Mouse (Mus musculus) forebrain, embryonic 12.5 days (tissue): Measurements from ENCODE around the gene Olfr1532-ps1. TPM values are rescaled to one million over a fixed set of nuclear protein-coding genes. Genes with fewer than 3 reads are reported as not detected.
"Not testable (repeated sequence)": the region's sequence is repeated elsewhere in the genome, so short reads cannot be mapped to it uniquely, and the experiment has no call there.

Experiments
- ATAC-seq: fragments of 200-750 bp; cut with Nextera tagmentation; 2 replicates; pipeline ENCODE4 v1.8.0; 2017; ENCODE audit warnings: moderate TSS enrichment; ENCODE audit not compliant: low FRiP score
- H3K27ac ChIP-seq: fragments of 300-500 bp; sonication (generic); 2 replicates; pipeline ENCODE4 v1.5.1; 2016; ENCODE audit warnings: mild to moderate bottlenecking
- H3K27me3 ChIP-seq: fragments of 300-500 bp; sonication (generic); 2 replicates; pipeline ENCODE4 v1.6.1; 2016; ENCODE audit warnings: mild to moderate bottlenecking
- H3K36me3 ChIP-seq: fragments of 300-500 bp; sonication (generic); replicated peaks from 2 replicates; pipeline ENCODE4 v1.6.1; 2016; ENCODE audit warnings: mild to moderate bottlenecking
- H3K4me1 ChIP-seq: fragments of 300-500 bp; sonication (generic); 2 replicates; pipeline ENCODE4 v1.6.1; 2016
- H3K4me2 ChIP-seq: fragments of 300-500 bp; sonication (generic); 2 replicates; pipeline ENCODE4 v1.6.1; 2016; ENCODE audit warnings: mild to moderate bottlenecking, moderate library complexity
- H3K4me3 ChIP-seq: fragments of 300-500 bp; sonication (generic); replicated peaks from 2 replicates; pipeline ENCODE4 v1.5.1; 2016; ENCODE audit warnings: mild to moderate bottlenecking
- H3K9ac ChIP-seq: fragments of 300-500 bp; sonication (generic); 2 replicates; pipeline ENCODE4 v1.6.1; 2016; ENCODE audit warnings: mild to moderate bottlenecking
- H3K9me3 ChIP-seq: fragments of 300-500 bp; sonication (generic); 2 replicates; pipeline ENCODE4 v1.6.1; 2016
- WGBS: fragments of 180-500 bp; shearing (Covaris S2); methylation state at CpG from one replicate; pipeline ENCODE4 v1.1.7; 2016; 5-methylcytosine and 5-hydroxymethylcytosine counted together
- polyA plus RNA-seq: library from polyadenylated mRNA; unstranded; fragments of >200 nt; fragmentation: Nextera tagmentation; extraction: Ambion mirVana; gene quantifications from 2 replicates; pipeline ENCODE4 v1.2.1, GENCODE M21; 2016

The Olfr1532-ps1 gene
- not detected in 2 replicates for polyA plus RNA-seq

DNA sequence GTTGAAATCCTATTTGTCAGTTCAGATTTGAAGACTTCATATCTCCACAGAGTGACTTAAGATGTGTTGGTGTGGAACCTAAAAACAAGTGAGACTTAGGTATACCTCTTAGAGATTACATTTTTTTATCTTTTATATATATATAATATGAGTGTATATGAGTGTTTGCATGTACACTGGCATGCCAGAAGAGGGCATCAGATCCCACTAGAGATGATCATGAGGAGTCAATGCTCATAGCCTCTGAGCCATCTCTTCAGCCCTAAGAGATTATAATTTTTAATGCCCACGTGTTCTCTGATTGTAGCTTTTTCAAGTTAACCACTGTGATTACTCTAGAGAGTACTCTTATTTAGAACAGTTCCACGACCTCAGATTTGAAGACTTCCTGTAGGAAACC lies at the start of gene Olfr1532-ps1:
Olfr1532-ps1 (plus strand) TSS at position 326 of the 400 bp plus-strand sequence.
- H3K4me2 ChIP-seq: no peak within 1 kb of the TSS
- no peaks in the 10 kb centered on the region for H3K9me3 ChIP-seq
- no peaks in the 10 kb centered on the region for H3K36me3 ChIP-seq
- no peak for ATAC-seq
- no peaks in the 10 kb centered on the region for H3K27me3 ChIP-seq
- H3K9ac ChIP-seq: no peak within 1 kb of the TSS
- H3K4me1 ChIP-seq: no peaks in the 10 kb centered on the region
- WGBS: 69% methylated on average over 2 of the region's 2 CpGs
- H3K27ac ChIP-seq: no peak within 1 kb of the TSS
- no peak within 1 kb of the TSS for H3K4me3 ChIP-seq

DNA sequence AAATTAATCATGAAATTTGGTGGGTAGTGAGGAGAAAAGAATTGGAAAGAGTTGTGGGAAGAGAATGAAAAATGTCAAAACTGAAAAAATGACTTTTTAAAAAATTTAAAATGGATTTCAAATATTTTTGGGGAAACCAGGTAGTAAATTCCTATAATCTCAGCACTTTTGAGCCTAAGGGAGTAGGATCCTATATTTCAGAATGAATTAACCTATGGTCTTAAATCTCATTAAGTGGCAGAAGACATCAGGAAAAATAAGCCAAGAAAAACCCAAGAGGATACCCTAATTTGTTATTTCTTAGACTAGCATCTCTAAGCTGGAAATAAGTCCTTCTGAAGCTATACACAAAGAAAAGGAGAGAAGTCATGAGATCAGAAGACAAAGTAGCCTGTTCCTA lies 44.9 kb upstream of the Olfr1532-ps1 start, which contains the start of gene Olfr704:
Olfr704 (plus strand) TSS at position 301 of the 400 bp plus-strand sequence.
- no peaks in the 10 kb centered on the region for H3K36me3 ChIP-seq
- ATAC-seq: no peak
- H3K9ac ChIP-seq: no peak within 1 kb of the TSS
- H3K27ac ChIP-seq: no peak within 1 kb of the TSS
- H3K4me1 ChIP-seq: no peaks in the 10 kb centered on the region
- no peaks in the 10 kb centered on the region for H3K9me3 ChIP-seq
- no peaks in the 10 kb centered on the region for H3K27me3 ChIP-seq
- H3K4me3 ChIP-seq: no peak within 1 kb of the TSS
- no peak within 1 kb of the TSS for H3K4me2 ChIP-seq

DNA sequence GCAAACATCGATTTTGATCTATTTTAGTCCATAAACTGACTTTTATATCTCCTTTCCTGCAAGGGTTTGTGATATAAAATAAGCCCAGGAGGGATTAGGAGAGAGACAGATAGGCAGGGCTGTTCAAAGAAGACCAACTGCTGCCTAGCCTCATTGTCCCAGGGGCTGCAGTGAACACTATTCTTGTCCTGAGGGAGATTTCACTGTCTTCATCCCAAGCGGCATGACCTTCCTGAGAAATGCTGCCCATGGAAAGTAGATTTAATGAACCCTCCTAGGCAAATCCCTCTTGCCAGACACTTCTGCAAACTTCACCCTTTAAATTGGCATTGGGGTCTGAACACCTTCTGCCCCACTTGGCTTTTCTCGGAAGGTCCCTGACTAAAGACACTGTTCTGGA lies 31.0 kb upstream of the Olfr1532-ps1 start, which contains the start of gene Olfr705:
Olfr705 (minus strand) TSS at position 101 of the 400 bp plus-strand sequence.
- no peaks in the 10 kb centered on the region for H3K4me1 ChIP-seq
- no peaks in the 10 kb centered on the region for H3K27me3 ChIP-seq
- no peak within 1 kb of the TSS for H3K27ac ChIP-seq
- no peak within 1 kb of the TSS for H3K9ac ChIP-seq
- no peak within 1 kb of the TSS for H3K4me2 ChIP-seq
- WGBS: 76% methylated on average over 3 of the region's 3 CpGs
- no peak for ATAC-seq
- H3K4me3 ChIP-seq: no peak within 1 kb of the TSS
- no peaks in the 10 kb centered on the region for H3K36me3 ChIP-seq
- H3K9me3 ChIP-seq: no peaks in the 10 kb centered on the region

DNA sequence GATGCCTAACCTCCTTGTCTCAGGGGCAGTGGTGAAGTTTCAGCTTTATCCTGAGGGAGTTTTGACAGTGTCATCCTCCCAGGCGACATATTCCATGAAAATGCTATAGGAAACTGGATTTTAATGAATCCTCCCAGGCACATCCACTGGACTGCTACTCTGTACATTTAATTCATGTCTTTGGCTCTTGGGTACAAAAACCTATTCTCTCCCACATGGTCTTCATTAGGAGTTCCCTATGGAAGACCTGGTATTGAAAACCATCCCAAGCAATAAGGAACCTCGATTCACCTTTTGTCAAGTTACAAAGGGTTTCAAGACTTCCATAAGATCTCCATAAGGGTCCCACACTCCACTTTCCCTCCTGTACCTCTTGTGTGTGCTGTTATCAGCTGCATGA lies 19.7 kb upstream of the Olfr1532-ps1 start, which contains the start of gene Olfr706:
Olfr706 (minus strand) TSS at position 101 of the 400 bp plus-strand sequence.
- H3K4me2 ChIP-seq: no peak within 1 kb of the TSS
- no peaks in the 10 kb centered on the region for H3K4me1 ChIP-seq
- WGBS: 86% methylated on average over 2 of the region's 2 CpGs
- H3K27ac ChIP-seq: no peak within 1 kb of the TSS
- H3K36me3 ChIP-seq: no peaks in the 10 kb centered on the region
- no peak within 1 kb of the TSS for H3K9ac ChIP-seq
- no peak for ATAC-seq
- no peak within 1 kb of the TSS for H3K4me3 ChIP-seq
- H3K9me3 ChIP-seq: no peaks in the 10 kb centered on the region
- H3K27me3 ChIP-seq: no peaks in the 10 kb centered on the region

DNA sequence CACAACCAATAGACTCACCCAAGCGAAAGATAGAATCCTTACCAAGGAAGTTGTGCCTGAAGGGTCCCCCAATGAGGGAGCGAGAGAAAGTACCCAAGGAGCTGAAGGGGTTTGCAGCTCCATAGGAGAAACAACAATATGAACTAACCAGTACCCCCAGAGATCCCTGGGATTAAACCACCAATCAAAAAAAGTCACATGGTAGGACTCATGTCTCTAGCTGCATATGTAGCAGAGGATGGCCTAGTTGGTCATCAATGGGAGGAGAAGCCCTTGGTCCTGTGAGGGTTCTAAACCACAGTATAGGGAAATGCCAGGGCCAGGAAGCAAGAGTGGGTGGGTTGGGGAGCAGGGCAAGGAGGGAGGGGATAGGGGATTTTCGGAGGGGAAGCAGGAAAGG lies 6.7 kb upstream of the Olfr1532-ps1 start, which contains the start of gene Olfr707:
Olfr707 (minus strand) TSS at position 101 of the 400 bp plus-strand sequence.
- H3K36me3 ChIP-seq, H3K9me3 ChIP-seq, H3K4me3 ChIP-seq, ATAC-seq, H3K4me2 ChIP-seq, H3K27ac ChIP-seq, H3K4me1 ChIP-seq, H3K27me3 ChIP-seq, H3K9ac ChIP-seq: not testable (repeated sequence)
- WGBS: 88% methylated on average over 3 of the region's 3 CpGs

DNA sequence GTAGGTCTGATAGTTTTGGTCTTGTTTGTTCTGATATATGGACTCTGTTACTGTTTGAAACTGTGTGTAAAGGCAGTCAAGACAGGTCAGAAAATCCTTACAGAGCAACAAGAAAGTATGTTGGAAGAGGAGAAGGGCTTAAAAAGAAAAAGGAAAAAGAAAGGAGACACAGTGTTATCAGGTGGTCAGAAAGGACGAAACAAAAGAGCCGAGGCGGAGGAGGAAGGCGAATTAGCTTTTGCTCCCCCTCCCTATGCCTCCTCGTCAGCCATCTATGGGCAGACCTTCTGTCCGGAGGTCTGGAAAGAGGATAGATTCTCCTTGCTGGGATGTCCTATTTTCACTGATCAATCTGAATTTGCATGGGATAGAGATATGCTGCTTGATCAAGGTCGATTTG lies 13.2 kb downstream of the Olfr1532-ps1 start:
- H3K36me3 ChIP-seq: not testable (repeated sequence)

DNA sequence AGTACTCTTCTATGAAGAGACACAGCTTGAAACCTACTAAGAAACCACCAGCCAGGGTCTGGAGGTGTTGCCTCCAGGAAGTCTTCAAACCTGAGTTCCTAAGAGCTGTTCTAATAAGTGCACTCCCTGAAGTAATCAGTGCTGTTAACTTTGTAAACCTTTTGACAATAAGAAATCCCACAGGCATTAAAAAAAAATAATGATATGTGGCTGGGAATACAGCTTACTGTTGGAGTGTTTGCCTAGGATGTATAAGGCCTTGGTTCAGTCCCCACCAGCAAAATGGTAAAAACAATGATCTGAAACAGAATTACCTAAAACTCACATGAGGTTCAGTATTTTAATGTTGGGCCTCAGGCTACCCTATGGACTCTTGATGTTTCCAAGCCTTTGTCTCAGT lies 24.3 kb downstream of the Olfr1532-ps1 start, which contains the start of gene Olfr709-ps1:
Olfr709-ps1 (minus strand) TSS at position 101 of the 400 bp plus-strand sequence.
- Histone ChIP-seq H3K27ac (no peak within 1 kb of the TSS), H3K4me3 (no peak within 1 kb of the TSS), H3K9ac (no peak within 1 kb of the TSS), H3K4me1 (no peaks in the 10 kb centered on the region), H3K36me3 (no peaks in the 10 kb centered on the region), H3K27me3 (no peaks in the 10 kb centered on the region), H3K4me2 (no peak within 1 kb of the TSS), H3K9me3 (no peaks in the 10 kb centered on the region)
- no peak for ATAC-seq

More for the DNA sequence above, 13.2 kb downstream of the Olfr1532-ps1 start:
- ATAC-seq, H3K4me3 ChIP-seq, H3K9me3 ChIP-seq, H3K9ac ChIP-seq, H3K27ac ChIP-seq, H3K4me2 ChIP-seq, H3K4me1 ChIP-seq, H3K27me3 ChIP-seq: not testable (repeated sequence)
- 87% methylated on average over 7 of the region's 7 CpGs for WGBS

DNA sequence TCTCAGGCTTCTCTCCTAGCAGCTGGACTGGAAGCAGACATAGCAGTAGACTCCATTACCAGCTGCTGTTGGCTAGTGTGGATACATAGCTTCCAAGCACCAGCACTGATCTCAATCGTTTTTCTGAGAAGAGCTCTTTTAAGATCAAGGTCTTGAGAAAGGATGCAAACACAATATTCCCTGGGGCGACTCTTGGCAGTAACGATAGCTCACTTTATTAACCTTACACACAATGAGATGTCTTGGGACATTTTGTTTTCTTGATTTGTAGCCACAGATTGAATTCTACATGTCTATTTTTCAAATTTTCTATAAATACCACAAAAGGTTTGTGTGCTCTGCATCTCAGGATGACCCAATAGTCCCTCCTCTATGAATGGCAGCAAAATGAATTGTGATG lies 40.4 kb downstream of the Olfr1532-ps1 start, which contains the start of gene Olfr710:
Olfr710 (minus strand) TSS at position 101 of the 400 bp plus-strand sequence.
- no peak for ATAC-seq
- no peak within 1 kb of the TSS for H3K4me3 ChIP-seq
- H3K9me3 ChIP-seq: 0 out of 2 replicates have a peak, but pooled peaks cover 2% of the 10 kb centered on the region
- no peaks in the 10 kb centered on the region for H3K36me3 ChIP-seq
- H3K9ac ChIP-seq: no peak within 1 kb of the TSS
- no peaks in the 10 kb centered on the region for H3K27me3 ChIP-seq
- no peaks in the 10 kb centered on the region for H3K4me1 ChIP-seq
- no peak within 1 kb of the TSS for H3K4me2 ChIP-seq
- no peak within 1 kb of the TSS for H3K27ac ChIP-seq
- 80% methylated on average over 3 of the region's 3 CpGs for WGBS

DNA sequence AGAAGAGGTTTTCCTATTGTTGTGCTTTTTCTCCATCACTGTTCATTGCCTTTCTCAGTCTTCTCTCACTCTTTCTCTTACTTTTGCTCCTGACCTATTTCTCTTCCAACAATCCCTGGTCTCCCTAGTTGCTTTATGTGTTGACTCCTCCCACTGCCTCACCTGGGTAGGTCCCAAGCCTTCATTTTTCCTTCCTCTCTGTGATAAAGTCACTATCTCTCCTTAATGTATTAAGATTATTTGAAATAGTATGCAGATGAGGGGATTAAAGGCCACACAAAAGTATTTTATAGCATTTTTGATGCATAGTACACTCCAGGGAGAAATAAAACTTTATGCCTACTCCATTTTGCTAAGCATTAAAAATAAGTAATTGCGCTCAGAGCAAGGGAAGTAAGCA lies 56.0 kb downstream of the Olfr1532-ps1 start, which contains the start of gene Olfr6:
Olfr6 (minus strand) TSS at position 101 of the 400 bp plus-strand sequence.
- no peaks in the 10 kb centered on the region for H3K27me3 ChIP-seq
- H3K9me3 ChIP-seq: no peaks in the 10 kb centered on the region
- H3K4me1 ChIP-seq: no peaks in the 10 kb centered on the region
- no peak within 1 kb of the TSS for H3K27ac ChIP-seq
- 92% methylated on average over 1 of the region's 1 CpGs for WGBS
- H3K4me3 ChIP-seq: no peak within 1 kb of the TSS
- H3K9ac ChIP-seq: no peak within 1 kb of the TSS
- H3K36me3 ChIP-seq: no peaks in the 10 kb centered on the region
- no peak within 1 kb of the TSS for H3K4me2 ChIP-seq
- ATAC-seq: no peak

Other genes starting within 250 kb of the Olfr1532-ps1 start
- gene Olfr693, start 227.4 kb upstream of the Olfr1532-ps1 start, polyA plus RNA-seq: not detected in 2 replicates
- gene Olfr694, start 216.2 kb upstream of the Olfr1532-ps1 start, polyA plus RNA-seq: not detected in 2 replicates
- gene Olfr695, start 191.6 kb upstream of the Olfr1532-ps1 start, polyA plus RNA-seq: not detected in 2 replicates
- not detected in 2 replicates for gene Olfr697, start 165.6 kb upstream of the Olfr1532-ps1 start, polyA plus RNA-seq
- not detected in 2 replicates for gene Olfr698, start 152.6 kb upstream of the Olfr1532-ps1 start, polyA plus RNA-seq
- not detected in 2 replicates for gene Olfr699, start 114.8 kb upstream of the Olfr1532-ps1 start, polyA plus RNA-seq
- not detected in 2 replicates for gene Olfr700, start 99.2 kb upstream of the Olfr1532-ps1 start, polyA plus RNA-seq
- not detected in 2 replicates for gene Olfr701, start 93.9 kb upstream of the Olfr1532-ps1 start, polyA plus RNA-seq
- not detected in 2 replicates for gene Olfr702, start 74.1 kb upstream of the Olfr1532-ps1 start, polyA plus RNA-seq
- not detected in 2 replicates for gene Olfr703, start 64.6 kb upstream of the Olfr1532-ps1 start, polyA plus RNA-seq
- not detected in 2 replicates for gene Olfr704, start 44.8 kb upstream of the Olfr1532-ps1 start, polyA plus RNA-seq
- gene Olfr705, start 31.1 kb upstream of the Olfr1532-ps1 start, polyA plus RNA-seq: not detected in 2 replicates
- not detected in 2 replicates for gene Olfr706, start 19.8 kb upstream of the Olfr1532-ps1 start, polyA plus RNA-seq
- gene Olfr707, start 6.8 kb upstream of the Olfr1532-ps1 start, polyA plus RNA-seq: not detected in 2 replicates
- not detected in 2 replicates for gene Olfr709-ps1, start 24.2 kb downstream of the Olfr1532-ps1 start, polyA plus RNA-seq
- gene Olfr710, start 40.3 kb downstream of the Olfr1532-ps1 start, polyA plus RNA-seq: not detected in 2 replicates
- not detected in 2 replicates for gene Olfr6, start 55.9 kb downstream of the Olfr1532-ps1 start, polyA plus RNA-seq
- gene Olfr711, start 67.5 kb downstream of the Olfr1532-ps1 start, polyA plus RNA-seq: not detected in 2 replicates
- not detected in 2 replicates for gene Olfr2, start 98.1 kb downstream of the Olfr1532-ps1 start, polyA plus RNA-seq
- gene Olfr713, start 123.2 kb downstream of the Olfr1532-ps1 start, polyA plus RNA-seq: not detected in 2 replicates
- not detected in 2 replicates for gene Olfr714, start 163.0 kb downstream of the Olfr1532-ps1 start, polyA plus RNA-seq
- not detected in 2 replicates for gene Olfr17, start 185.2 kb downstream of the Olfr1532-ps1 start, polyA plus RNA-seq
- gene Olfr715b, start 202.4 kb downstream of the Olfr1532-ps1 start, polyA plus RNA-seq: not detected in 2 replicates
- not detected in 2 replicates for gene Olfr715, start 223.1 kb downstream of the Olfr1532-ps1 start, polyA plus RNA-seq
- not detected in 2 replicates for gene Olfr716, start 230.3 kb downstream of the Olfr1532-ps1 start, polyA plus RNA-seq